Comparison of ENCODE assay signal across 9 mouse cellular contexts in genomic region chr5:64579086-64579485, GRCm38 (mm10).
DNase-seq lines count a peak whose midpoint lies in the region; ATAC-seq and TF ChIP-seq lines count a peak whose summit lies in the region.
"Had no signal": no experiment of that assay in that cellular context is flagged by ENCODE, and none has a peak within 500 bp of the region (broad histone marks: within the 10 kb centered on the region; RNA-seq: fewer than 3 reads in every experiment).

No protein-coding gene starts in this region.

- H3K36me3 ChIP-seq in heart, embryonic 15.5 days: no peaks in the 10 kb centered on the region
- H3K36me3 ChIP-seq in embryonic facial prominence, embryonic 13.5 days: no peaks in the 10 kb centered on the region
- no peaks in the 10 kb centered on the region for H3K36me3 ChIP-seq in kidney, embryonic 14.5 days (ENCODE audit: control insufficient read depth, insufficient read depth, low read length)
- H3K36me3 ChIP-seq in liver, embryonic 16.5 days (ENCODE audit: control insufficient read depth, insufficient read depth): no peaks in the 10 kb centered on the region
- H3K36me3 ChIP-seq in thymus, adult 2 months (ENCODE audit: control insufficient read depth, insufficient read depth, low read length): no peaks in the 10 kb centered on the region
- H3K36me3 ChIP-seq: midbrain, embryonic 12.5 days had no signal

- TF ChIP-seq CTCF in thymus, adult 2 months (IDR thresholded peaks at IDR 0.05; ENCODE audit: borderline replicate concordance, control insufficient read depth, extremely low read depth, insufficient read depth, low read length, poor library complexity): no peak

- WGBS in heart, embryonic 15.5 days: 47% methylated on average over 5 of the region's 5 CpGs
- WGBS in embryonic facial prominence, embryonic 13.5 days: 38% methylated on average over 5 of the region's 5 CpGs
- WGBS in kidney, embryonic 14.5 days: 15% methylated on average over 5 of the region's 5 CpGs
- WGBS in liver, embryonic 16.5 days (ENCODE audit: insufficient replicate concordance): 69% methylated on average over 5 of the region's 5 CpGs
- 93% methylated on average over 5 of the region's 5 CpGs for WGBS in thymus, adult 2 months

- peaks cover 40% of the 10 kb centered on the region for H3K4me1 ChIP-seq in heart, embryonic 15.5 days (replicated peaks)
- H3K4me1 ChIP-seq in embryonic facial prominence, embryonic 13.5 days: peaks cover 44% of the 10 kb centered on the region
- peaks cover 46% of the 10 kb centered on the region for H3K4me1 ChIP-seq in kidney, embryonic 14.5 days (ENCODE audit: control insufficient read depth, insufficient read depth, low read length)
- H3K4me1 ChIP-seq in liver, embryonic 16.5 days (ENCODE audit: control insufficient read depth, low read depth, low read length): peaks cover 39% of the 10 kb centered on the region
- H3K4me1 ChIP-seq in thymus, adult 2 months (replicated peaks; ENCODE audit: control insufficient read depth, insufficient read depth, low read length): peaks cover 10% of the 10 kb centered on the region

- H3K9me3 ChIP-seq in heart, embryonic 15.5 days (replicated peaks): no peaks in the 10 kb centered on the region
- H3K9me3 ChIP-seq in embryonic facial prominence, embryonic 13.5 days: no peaks in the 10 kb centered on the region
- no peaks in the 10 kb centered on the region for H3K9me3 ChIP-seq in kidney, embryonic 14.5 days (ENCODE audit: control insufficient read depth, low read length)
- H3K9me3 ChIP-seq in liver, embryonic 16.5 days (replicated peaks; ENCODE audit: control insufficient read depth, low read length): no peaks in the 10 kb centered on the region
- H3K9me3 ChIP-seq: midbrain, embryonic 12.5 days had no signal

- no peak overlapping the region for H3K4me3 ChIP-seq in heart, embryonic 15.5 days
- no peak overlapping the region for H3K4me3 ChIP-seq in embryonic facial prominence, embryonic 13.5 days
- H3K4me3 ChIP-seq in kidney, embryonic 14.5 days (ENCODE audit: low read length): no peak overlapping the region
- no peak overlapping the region for H3K4me3 ChIP-seq in liver, embryonic 16.5 days (ENCODE audit: low read depth, low read length)
- H3K4me3 ChIP-seq in thymus, adult 2 months (ENCODE audit: control insufficient read depth, insufficient read depth, low read length): no peak overlapping the region
- H3K4me3 ChIP-seq: midbrain, embryonic 12.5 days had no signal

- H3K9ac ChIP-seq in heart, embryonic 15.5 days: no peak overlapping the region
- H3K9ac ChIP-seq in embryonic facial prominence, embryonic 13.5 days: no peak overlapping the region
- H3K9ac ChIP-seq in kidney, embryonic 14.5 days (ENCODE audit: low read depth, low read length): no peak overlapping the region
- no peak overlapping the region for H3K9ac ChIP-seq in liver, embryonic 16.5 days (ENCODE audit: low read depth, low read length)

- ATAC-seq in heart, embryonic 15.5 days (replicated peaks; ENCODE audit: insufficient number of reproducible peaks, insufficient read depth, low FRiP score, low read depth): no peak
- no peak for ATAC-seq in embryonic facial prominence, embryonic 13.5 days (ENCODE audit: insufficient number of reproducible peaks, insufficient read depth, low FRiP score, low TSS enrichment, low read depth)
- ATAC-seq in kidney, embryonic 14.5 days (ENCODE audit: low FRiP score, low TSS enrichment): peak; percentile 7; the same call in 1 of the 2 replicates
- no peak for ATAC-seq in liver, embryonic 16.5 days (ENCODE audit: low read depth)
- no peak for ATAC-seq in frontal cortex, adult (ENCODE audit: low TSS enrichment)

- H3K27ac ChIP-seq in heart, embryonic 15.5 days: peak overlapping the region; percentile 37; the same call in 1 of the 2 replicates
- H3K27ac ChIP-seq in embryonic facial prominence, embryonic 13.5 days: peak overlapping the region; percentile 78; the same call in 1 of the 2 replicates
- H3K27ac ChIP-seq in kidney, embryonic 14.5 days (ENCODE audit: low read depth, low read length): peak overlapping the region; percentile 68
- H3K27ac ChIP-seq in liver, embryonic 16.5 days (ENCODE audit: low read length): peak overlapping the region; percentile 88
- no peak overlapping the region for H3K27ac ChIP-seq in thymus, adult 2 months (ENCODE audit: control insufficient read depth, insufficient read depth, low read length)

- H3K4me2 ChIP-seq in heart, embryonic 15.5 days: no peak overlapping the region
- peak overlapping the region; percentile 48; the same call in 1 of the 2 replicates for H3K4me2 ChIP-seq in embryonic facial prominence, embryonic 13.5 days
- no peak overlapping the region for H3K4me2 ChIP-seq in kidney, embryonic 14.5 days (replicated peaks; ENCODE audit: low read depth, low read length)
- peak overlapping the region; percentile 71; the same call in 1 of the 2 replicates for H3K4me2 ChIP-seq in liver, embryonic 16.5 days (ENCODE audit: low read depth, low read length)

- TF ChIP-seq POLR2A in thymus, adult 2 months (IDR thresholded peaks at IDR 0.05; ENCODE audit: control insufficient read depth, extremely low read depth, insufficient read depth, low read length, poor library complexity): no peak

- intact Hi-C loops in heart, postnatal 25 days (cut with DNase I): no loop called here

- H3K27me3 ChIP-seq in heart, embryonic 15.5 days: no peaks in the 10 kb centered on the region
- no peaks in the 10 kb centered on the region for H3K27me3 ChIP-seq in embryonic facial prominence, embryonic 13.5 days
- H3K27me3 ChIP-seq in kidney, embryonic 14.5 days (ENCODE audit: control insufficient read depth, insufficient read depth, low read length): no peaks in the 10 kb centered on the region
- H3K27me3 ChIP-seq in liver, embryonic 16.5 days (ENCODE audit: control insufficient read depth, insufficient read depth, low read depth, low read length): no peaks in the 10 kb centered on the region
- H3K27me3 ChIP-seq in thymus, adult 2 months (ENCODE audit: control insufficient read depth, insufficient read depth, low read length): no peaks in the 10 kb centered on the region
- H3K27me3 ChIP-seq: midbrain, embryonic 12.5 days had no signal

- DNase-seq in heart, postnatal 25 days (ENCODE audit: low spot score): no peak
- no peak for DNase-seq in thymus, adult 2 months
- no peak for DNase-seq in adrenal gland, adult (ENCODE audit: inconsistent age in 2 of 2, low spot score in 1 of 2)

Comparison
In these comparisons a context has a peak if more than half of its experiments do, and no peak if none do; other contexts are left out.
1. H3K4me2 ChIP-seq: peak in embryonic facial prominence, embryonic 13.5 days (single experiment) and liver, embryonic 16.5 days (single experiment); none in heart, embryonic 15.5 days (single experiment) and kidney, embryonic 14.5 days (single experiment).